Mouse (Mus musculus): ENCODE results near the gene Otog.
A peak's percentile ranks its signal among the peaks of the same experiment; 100 is the strongest.

Otog gene

DNA sequence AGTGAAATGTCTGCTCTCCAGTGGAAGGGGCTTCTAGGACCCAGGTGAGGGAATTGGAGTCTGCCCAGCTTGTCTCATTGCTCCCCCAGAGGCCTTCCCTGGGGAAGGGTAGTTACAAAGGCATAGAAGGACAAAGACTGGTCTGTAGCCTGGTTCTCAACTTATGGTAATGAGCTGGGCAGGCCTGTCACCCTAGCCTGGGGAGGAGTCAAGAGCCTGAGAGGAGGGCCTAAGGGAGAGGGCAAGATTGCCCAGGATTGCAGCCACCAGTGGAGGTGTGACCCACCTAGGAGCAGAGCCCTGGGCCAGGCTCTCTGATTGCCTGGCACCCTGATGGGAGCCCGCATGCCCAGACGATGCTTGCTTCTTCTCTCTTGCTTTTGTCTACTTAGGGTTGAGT lies at the start of gene Otog:
Gene Otog (plus strand): TSS at position 292 of the 400 bp plus-strand sequence.
- no peak for DNase-seq (ENCODE audit: low spot score)

DNA sequence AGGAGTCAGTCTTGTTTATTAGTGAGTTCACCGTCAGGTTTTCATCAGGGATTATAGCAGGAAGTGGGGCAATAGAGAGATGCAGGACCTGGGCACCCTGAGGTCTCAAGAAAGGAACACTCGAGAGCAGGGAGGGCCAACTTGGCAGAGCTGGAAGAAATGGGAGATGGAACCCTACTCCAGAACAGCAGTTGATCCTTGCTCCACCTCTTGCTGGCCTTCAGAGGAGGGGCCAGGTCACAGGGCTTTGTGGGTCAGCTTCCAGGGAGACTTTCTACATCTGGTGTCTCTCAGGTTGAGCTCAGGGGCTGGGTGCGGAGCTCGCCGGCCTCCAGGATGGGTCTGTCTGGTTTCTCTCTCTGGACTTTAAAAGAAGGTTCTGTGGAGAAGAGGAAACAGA lies 45.4 kb upstream of the Otog start:
- no peak for DNase-seq (ENCODE audit: low spot score)

DNA sequence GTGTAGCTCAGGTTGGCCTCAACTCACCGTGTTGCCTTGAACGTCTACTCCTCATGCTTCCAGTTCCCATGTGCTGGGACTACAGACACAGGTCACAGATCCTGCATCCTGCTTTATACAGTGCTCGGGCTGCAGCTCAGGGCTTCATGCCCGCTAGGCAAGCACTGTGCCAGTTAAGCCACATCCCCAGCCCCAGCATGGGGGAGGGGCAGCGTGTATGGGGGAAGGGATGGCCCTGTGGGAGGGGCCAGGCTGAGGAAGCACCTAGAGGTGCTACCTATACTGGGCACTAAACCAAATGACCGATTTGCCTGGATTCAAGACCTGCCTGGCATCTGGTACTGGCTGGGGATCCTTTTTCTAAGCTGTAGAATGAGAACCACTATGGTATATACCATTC lies 40.8 kb upstream of the Otog start:
- DNase-seq (ENCODE audit: low spot score) = no peak

GRCm38 (mm10) chr7:46201649-46202048 lies 39.1 kb upstream of the Otog start:
- DNase-seq (ENCODE audit: low spot score) = no peak

DNA sequence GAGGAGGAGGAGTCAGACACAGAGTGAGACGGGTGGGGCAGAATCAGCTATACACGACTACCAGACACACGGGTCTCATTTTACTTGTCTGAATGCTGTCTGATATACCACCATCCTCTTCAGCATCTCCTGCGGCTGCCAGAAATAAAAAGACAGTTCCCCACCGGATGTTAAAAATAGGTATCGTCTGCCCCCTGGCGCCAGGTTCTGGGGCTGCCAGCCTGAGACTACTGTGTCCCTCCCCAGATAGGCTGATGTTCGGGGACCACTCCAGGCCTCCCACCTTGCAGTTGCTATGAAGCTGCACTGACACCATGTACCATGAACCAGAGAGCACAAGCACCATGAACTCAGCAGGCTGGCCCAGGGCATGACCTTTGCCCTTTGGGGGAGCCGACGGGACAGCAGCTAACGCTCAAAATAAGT lies 36.7 kb upstream of the Otog start:
- DNase-seq (ENCODE audit: low spot score) = no peak

GRCm38 (mm10) chr7:46204775-46205174 lies 36.0 kb upstream of the Otog start:
- DNase-seq (ENCODE audit: low spot score) = no peak

DNA sequence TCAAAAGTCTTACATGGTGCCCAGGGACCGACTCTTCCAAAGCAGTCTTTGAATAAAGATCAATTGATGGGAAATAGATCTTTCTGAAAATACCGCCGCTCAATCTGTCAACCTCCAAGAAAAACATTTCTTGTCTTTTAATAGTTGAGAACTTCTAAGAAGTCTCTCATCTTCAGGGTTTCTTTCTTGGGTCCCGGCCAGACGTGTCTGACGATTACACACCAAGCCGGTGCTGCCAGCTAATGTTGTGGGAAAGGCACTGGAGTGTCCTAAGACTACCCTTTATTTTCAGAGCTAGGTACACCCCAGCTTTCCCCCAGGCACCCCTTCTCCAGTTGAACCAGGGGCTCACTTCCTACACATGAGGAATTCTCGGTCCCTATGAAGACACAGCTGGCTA lies 32.7 kb upstream of the Otog start:
- no peak for DNase-seq (ENCODE audit: low spot score)

DNA sequence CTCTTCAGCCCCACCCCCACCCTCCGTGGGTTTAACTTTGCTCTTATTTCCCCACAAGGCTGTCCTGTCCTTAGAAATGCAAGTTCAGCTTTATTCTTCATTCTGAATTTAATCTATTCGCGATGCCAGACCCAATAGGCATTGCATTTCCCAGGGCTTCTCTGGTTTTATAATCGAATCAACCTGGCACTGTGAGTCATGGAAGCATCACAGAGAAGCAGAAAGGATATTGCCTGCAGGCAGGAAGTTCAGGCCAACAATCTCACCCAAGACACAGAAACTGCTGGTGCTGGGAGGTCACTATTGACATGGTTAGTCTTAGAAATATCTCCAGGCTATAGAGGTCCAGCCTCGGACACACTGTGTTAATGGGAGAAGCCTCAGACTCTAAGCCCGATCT lies 30.5 kb upstream of the Otog start:
- DNase-seq (ENCODE audit: low spot score) = no peak

GRCm38 (mm10) chr7:46216481-46216880 lies 24.3 kb upstream of the Otog start:
- DNase-seq (ENCODE audit: low spot score) = no peak

GRCm38 (mm10) chr7:46218415-46218814 lies 22.4 kb upstream of the Otog start:
- no peak for DNase-seq (ENCODE audit: low spot score)

DNA sequence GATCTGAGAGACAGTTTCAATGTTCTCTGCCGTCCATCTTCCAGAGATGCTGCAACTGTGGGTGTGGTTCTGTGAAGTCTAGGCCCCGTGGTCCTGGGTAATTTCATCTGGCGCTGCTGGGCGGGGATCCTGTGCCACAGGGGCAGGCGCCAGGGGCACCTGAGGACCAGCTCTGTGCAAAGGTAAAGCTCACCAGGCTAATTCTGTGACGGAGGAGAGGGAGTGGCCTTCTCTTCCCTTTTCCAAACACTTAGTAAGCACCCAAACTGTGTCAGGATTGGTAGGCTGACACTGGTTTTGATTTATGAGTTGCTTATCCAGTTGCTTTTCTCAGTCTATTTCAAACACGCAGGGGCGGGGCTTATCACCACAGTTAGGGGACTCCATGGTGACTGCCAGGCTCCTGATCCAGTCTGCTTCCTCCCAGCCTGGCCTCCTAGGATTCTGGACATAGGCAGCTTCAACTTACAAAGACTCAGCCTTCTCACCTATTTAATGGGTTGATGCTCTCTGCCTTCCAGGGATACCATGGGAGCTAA lies 20.1 kb upstream of the Otog start:
- DNase-seq (ENCODE audit: low spot score) = no peak

DNA sequence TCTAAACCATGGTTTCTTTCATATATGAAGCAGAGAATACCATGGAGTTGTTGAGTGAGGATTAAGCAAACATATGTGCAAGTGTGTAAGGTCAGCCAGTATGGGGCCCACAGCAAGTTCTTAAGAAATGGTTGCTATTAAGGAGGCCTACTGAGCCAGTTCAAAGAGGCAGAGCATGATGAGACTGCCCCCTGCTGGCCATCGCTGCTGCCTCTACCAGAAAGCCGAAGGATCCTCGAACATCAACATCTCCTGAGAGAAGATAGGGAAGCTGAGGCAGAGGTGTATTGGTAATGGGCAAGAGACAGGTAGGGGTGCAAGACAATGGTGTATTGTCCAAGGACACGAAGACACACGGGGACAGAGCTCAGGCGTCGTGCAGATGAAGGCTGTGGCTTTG lies 14.5 kb upstream of the Otog start:
- peak; percentile 21 for DNase-seq (ENCODE audit: low spot score)

DNA sequence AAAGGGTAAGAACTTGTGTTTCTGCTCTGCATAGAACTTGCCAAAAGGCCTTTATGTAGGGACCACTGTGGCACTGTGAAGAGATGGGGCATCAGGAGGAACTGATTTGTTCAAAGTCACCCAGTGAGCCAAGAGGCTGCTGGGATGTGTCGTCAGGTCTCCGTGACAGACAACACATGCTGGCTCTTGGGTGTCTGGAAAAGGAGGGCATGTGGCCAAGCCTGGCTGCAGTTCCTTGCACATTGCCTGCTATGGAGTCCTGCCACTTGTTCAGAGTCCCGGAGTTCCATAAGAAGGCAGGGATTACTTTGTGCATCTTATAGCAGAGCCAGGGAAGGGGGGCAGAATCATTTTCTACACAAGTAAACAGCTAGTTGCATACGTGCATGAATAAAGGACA lies 13.9 kb upstream of the Otog start:
- no peak for DNase-seq (ENCODE audit: low spot score)

DNA sequence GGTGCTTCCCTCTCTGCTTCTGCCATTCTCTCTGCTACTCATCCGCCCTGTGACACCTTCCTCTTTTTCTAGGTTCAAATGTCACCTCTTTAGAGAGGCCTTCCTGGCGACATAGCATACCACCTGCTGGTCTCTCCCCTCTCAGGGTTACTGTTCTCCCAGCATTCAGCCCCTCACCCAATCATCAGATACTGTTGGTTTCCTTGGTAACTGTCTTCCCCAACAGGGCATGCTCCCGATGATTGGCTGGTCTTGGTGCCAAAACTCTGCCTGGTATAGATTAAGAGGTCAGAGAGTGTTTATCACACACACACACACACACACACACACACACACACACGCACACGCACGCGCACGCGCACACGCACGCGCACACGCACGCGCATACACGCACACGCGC lies 4.8 kb upstream of the Otog start:
- DNase-seq (ENCODE audit: low spot score) = no peak

GRCm38 (mm10) chr7:46236363-46236762 lies 4.4 kb upstream of the Otog start:
- DNase-seq (ENCODE audit: low spot score) = no peak

DNA sequence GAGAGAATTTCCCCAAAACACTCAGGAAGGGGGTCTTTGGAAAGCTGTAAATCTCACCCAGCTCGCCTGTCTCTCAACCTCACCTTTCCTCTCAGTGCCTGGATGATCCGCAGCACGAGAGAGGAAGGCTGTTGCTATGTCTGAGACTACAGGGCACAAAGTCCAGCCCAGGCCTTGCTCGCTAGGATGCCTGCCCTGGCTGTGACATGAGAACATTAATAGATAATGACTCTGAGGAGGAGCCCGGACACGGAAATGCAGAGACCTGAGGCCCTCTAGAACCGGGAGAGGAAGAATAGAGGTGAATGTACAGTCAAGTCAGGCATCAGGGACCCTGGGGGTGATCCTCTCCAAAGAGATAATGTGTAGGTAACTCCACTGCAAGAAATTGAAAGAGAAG lies 3.6 kb upstream of the Otog start:
- no peak for DNase-seq (ENCODE audit: low spot score)

DNA sequence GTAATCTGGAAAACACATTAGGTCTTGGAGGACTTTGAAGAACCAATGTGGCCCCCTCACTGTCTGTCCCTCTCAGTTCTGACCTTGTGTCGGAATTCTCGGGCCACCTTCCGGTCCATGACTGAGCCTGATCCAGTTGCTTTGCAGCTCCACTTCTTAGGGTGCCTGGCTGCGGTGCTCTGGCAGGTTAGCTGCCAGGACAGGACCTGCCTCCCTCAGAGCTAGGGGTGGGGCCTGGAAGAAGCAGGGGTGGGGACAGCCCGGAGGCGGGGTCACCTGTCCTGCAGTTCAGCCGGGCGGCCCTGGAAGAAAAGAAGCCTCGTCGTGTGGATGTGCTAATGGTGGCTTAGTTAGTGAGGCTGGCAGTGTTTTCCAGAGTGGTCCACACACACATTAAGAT lies 2.4 kb upstream of the Otog start, which contains the start of gene Ush1c:
Gene Ush1c (minus strand): TSS at position 158 of the 400 bp plus-strand sequence.
- no peak for DNase-seq (ENCODE audit: low spot score)

- DNase-seq (ENCODE audit: low spot score) = no peak
Observed at GRCm38 (mm10) chr7:46240091-46240490, 696 bp upstream of the Otog start.

DNA sequence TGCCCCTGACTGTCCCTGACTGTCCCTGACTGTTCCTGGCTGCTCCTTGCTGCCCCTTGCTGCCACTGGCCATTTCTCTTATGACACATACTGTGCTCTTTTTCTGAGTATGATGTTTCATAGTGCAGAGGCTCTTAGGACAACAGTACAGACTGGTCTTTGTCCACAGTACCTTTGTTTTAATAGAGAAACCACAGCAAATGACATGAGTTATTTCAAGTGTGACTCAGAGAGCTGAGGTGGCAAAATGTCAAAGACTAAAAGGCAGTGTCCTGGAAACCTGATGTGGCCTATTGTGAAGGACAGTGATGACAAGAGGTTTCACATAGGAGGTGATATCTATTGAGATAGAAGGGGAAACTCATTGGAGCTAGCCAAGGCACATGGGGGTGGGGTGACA lies 6.1 kb downstream of the Otog start:
- DNase-seq (ENCODE audit: low spot score) = no peak

- no peak for DNase-seq (ENCODE audit: low spot score)
Observed at GRCm38 (mm10) chr7:46247606-46248005, 6.8 kb downstream of the Otog start.

GRCm38 (mm10) chr7:46251841-46252240 lies 11.1 kb downstream of the Otog start:
- no peak for DNase-seq (ENCODE audit: low spot score)

- DNase-seq (ENCODE audit: low spot score) = no peak
Observed at GRCm38 (mm10) chr7:46276156-46276555, 35.4 kb downstream of the Otog start.

- peak; percentile 21 for DNase-seq (ENCODE audit: low spot score)
Observed at GRCm38 (mm10) chr7:46279946-46280345, 39.2 kb downstream of the Otog start.

- no peak for DNase-seq (ENCODE audit: low spot score)
Observed at GRCm38 (mm10) chr7:46280896-46281295, 40.1 kb downstream of the Otog start.

DNA sequence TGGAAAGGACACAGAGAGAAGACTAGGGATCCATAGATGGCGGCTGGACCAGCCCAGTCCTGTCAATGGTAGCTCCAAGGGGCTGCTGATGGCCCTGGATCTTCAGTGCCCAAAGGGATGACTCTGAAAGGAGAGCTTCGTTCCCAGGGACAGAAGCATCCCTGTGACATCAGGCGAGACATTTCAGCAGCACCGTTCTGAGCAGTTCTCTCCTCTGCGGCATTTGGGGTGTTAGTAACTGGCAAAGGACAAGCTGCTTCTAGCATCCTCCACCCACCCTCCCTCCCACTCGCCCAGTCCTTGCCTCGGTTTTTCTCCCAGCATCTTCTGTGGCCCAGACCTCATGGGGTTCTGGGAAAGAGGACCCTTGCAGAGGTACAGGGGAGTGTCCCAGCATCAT lies 41.5 kb downstream of the Otog start:
- no peak for DNase-seq (ENCODE audit: low spot score)

All from lung, postnatal 25 days (tissue).